Mouse (Mus musculus): Measurements from ENCODE around the gene Cul7.

Gene Cul7

GRCm38 (mm10) chr17:46628791-46629684 lies 21.1 kb upstream of the Cul7 start, which contains the start of gene Ptk7:
Ptk7 (minus strand) TSS chr17:46629504.
- peak; percentile 94 for DNase-seq (ENCODE audit: low spot score)

- DNase-seq (ENCODE audit: low spot score) = peak; percentile 82
These were observed 20.3 kb upstream of the Cul7 start for GRCm38 (mm10) chr17:46629685-46630441.

- peak; percentile 78 for DNase-seq (ENCODE audit: low spot score)
These were observed 13.2 kb upstream of the Cul7 start for GRCm38 (mm10) chr17:46636831-46637523.

GRCm38 (mm10) chr17:46639929-46640328 lies 10.2 kb upstream of the Cul7 start:
- no peak for DNase-seq (ENCODE audit: low spot score)

GRCm38 (mm10) chr17:46642060-46642459 lies 8.1 kb upstream of the Cul7 start:
- no peak for DNase-seq (ENCODE audit: low spot score)

DNA sequence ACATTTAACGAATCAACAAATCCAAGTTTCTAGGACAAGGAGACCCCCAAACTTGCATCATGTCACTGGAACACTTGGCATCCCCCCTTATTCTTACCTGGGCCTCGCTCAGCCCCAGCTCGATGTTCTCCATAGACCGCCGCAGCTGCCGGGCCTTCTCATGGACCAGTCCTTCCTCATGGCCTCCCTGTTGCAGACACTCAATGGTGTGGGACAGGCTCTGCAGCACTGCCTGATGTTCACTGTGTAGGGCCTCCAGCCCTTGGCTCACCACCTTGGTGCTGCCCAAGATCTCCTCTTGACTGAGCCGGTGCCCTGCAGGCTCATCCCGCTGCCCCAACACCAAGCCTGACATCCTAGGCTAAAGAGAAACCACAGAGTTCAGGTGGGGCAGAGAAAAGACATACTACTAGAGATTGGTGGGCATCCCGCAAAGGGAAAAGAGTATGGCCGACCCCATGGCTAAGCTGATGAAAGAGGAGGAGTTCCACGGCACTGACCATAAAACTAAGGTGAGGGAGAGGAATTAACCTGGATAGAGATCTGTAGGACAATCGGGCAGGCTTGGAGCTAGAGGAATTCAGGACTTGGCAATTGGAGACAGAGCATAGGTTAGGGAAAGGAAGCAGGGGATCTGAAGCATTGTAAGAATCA lies 5.9 kb upstream of the Cul7 start:
- DNase-seq (ENCODE audit: low spot score) = no peak

GRCm38 (mm10) chr17:46644916-46645475 lies 5.1 kb upstream of the Cul7 start:
- DNase-seq (ENCODE audit: low spot score) = no peak

DNA sequence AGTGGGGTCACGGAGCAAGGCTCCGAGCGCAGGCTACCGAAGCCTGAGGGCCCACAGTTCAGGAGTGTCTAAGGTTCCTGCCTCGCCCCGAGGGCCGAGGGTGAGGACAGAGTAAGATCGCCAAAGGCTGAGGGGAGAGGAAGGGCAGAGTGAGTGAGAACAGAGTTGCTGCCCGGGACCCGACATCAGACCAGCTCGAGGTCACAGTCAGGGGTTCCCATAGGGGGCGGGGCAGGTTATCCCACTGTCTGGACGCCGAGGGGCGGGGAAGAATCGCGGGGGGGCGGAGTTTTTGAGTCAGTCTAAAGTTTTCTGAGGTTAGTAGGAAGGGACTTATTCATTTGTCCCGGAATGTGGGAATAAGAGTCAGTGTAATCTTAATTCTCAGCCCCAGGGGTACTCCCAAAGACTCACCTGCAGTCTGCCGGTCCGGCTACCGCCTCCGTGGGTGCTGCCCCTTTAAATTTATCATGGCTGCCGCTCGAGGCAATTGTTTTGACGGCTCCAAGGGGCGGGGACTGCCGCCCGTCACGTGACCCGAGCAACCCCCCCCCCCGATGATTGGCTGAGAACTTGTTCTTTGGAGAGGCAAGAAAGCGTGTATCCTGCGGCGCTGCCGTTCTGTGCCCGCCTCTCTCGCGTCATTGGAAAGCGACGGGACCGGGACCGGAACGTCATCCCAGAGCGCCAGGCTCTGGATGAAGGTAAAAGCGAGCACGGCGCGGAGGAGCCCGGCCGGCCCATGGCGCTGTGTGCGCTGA lies 4.4 kb upstream of the Cul7 start, which contains the start of the genes Klc4 and Mrpl2:
TSS of gene Klc4 (minus strand) at position 462 of the 761 bp plus-strand sequence.
TSS of gene Mrpl2 (plus strand) at position 669 of the 761 bp plus-strand sequence.
- peak; percentile 98 for DNase-seq (ENCODE audit: low spot score)

DNA sequence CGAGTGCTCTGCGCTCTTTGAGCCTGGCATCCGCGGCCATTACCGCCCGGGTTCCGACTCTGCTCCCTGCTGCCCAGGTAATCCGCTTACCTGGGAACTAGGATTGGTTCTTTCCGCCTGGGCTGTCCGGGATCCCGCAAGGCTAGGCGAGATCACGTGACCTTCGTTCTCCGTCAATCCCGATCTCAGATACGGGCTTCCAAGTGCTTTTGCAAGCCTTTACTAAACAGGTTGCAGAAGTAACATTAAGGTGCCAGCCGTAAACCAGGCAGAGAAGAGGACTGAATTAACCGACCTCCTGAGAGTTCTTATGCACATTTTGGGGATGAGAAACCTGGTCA lies 3.8 kb upstream of the Cul7 start:
- DNase-seq (ENCODE audit: low spot score) = no peak

- DNase-seq (ENCODE audit: low spot score) = no peak
These were observed 2.9 kb upstream of the Cul7 start for GRCm38 (mm10) chr17:46647279-46647678.

GRCm38 (mm10) chr17:46648436-46648835 lies 1.7 kb upstream of the Cul7 start:
- DNase-seq (ENCODE audit: low spot score) = no peak

DNA sequence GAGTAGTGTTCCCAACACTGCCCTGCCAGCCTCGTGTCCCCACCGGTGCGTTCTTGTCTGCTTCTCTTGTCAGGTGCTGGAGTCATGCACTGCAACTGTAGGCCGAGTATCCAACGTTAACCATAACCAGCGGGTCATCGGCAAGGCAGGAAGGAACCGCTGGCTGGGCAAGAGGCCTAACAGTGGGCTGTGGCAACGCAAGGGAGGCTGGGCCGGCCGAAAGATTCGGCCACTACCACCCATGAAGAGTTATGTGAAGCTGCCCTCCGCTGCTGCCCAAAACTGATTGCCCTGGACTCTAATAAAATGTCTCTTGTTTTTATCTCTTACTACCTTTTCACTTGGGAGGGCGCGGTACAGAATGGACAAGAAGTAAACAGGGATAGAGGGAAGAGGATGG lies 326 bp upstream of the Cul7 start:
- no peak for DNase-seq (ENCODE audit: low spot score)

DNA sequence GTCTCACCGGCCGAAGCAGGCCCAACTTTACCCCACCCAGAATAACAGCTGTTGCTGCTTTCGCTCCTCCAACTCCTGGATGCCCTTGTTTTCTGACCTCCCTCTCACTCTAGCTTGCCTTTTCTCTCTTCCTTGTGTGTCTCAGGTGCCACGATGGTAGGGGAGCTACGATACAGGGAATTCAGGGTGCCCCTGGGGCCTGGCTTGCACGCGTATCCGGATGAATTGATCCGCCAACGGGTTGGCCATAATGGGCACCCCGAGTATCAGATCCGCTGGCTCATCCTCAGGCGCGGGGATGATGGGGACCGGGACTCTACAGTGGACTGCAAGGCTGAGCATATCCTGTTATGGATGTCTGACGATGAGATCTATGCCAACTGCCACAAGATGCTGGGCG lies 1.2 kb downstream of the Cul7 start:
- no peak for DNase-seq (ENCODE audit: low spot score)

- no peak for DNase-seq (ENCODE audit: low spot score)
These were observed 1.8 kb downstream of the Cul7 start for GRCm38 (mm10) chr17:46651755-46652547.

GRCm38 (mm10) chr17:46656054-46656453 lies 5.9 kb downstream of the Cul7 start:
- no peak for DNase-seq (ENCODE audit: low spot score)

- DNase-seq (ENCODE audit: low spot score) = no peak
These were observed 11.2 kb downstream of the Cul7 start for GRCm38 (mm10) chr17:46661351-46661750.

DNA sequence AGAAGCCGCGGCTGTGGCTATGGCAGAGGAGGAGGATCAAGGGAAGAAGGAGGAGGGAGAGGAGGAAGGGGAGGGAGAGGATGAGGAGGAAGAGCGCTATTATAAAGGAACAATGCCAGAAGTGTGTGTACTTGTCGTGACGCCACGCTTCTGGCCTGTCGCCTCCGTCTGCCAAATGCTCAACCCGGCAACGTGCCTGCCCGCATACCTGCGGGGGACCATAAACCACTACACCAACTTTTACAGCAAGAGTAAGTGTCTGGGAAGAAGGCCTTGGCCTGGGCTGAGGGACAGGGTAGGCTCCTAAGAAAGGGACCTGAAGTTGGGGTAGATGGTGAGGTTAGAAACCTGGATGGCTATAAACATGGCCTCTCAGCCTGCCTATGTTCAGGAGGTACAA lies 11.8 kb downstream of the Cul7 start:
- no peak for DNase-seq (ENCODE audit: low spot score)

DNA sequence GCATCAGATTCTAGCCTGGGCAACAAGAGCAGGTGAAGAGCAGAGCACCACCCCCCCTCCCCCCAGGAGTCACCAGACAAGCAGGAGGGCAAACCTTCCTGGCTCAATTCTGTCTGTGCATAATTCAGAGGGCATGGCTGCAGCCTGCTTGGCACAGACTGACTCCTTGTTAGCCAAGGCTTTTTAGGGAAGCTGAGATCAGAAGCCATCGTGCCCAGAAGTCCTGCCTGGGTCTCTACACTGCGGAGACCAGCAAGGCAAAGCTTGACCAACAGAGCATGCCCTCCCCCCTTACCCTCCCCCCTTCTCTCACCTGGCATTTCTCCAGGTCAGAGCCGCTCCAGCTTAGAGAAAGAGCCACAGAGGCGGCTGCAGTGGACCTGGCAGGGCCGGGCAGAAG lies 12.6 kb downstream of the Cul7 start:
- no peak for DNase-seq (ENCODE audit: low spot score)

DNA sequence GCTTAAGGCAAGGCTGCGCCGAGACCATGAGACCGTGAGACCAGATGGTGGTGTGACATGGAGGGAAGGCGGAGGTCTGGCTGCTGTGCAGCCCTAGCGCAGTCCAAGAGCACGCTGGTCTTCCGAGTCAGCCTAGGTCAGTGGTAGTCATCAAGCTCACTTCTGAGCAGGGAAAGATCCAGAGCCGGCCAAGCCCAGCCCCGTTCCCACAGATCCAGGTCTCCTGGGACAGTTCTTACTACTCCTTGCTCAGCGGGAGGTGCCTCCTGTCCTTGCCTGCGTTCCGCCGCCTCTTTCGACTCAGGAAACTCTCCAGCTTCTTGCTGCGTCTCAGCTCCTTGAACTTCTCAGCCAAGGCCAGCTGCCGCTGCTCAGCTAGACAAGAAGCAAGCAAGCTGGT lies 17.6 kb downstream of the Cul7 start:
- DNase-seq (ENCODE audit: low spot score) = no peak

DNA sequence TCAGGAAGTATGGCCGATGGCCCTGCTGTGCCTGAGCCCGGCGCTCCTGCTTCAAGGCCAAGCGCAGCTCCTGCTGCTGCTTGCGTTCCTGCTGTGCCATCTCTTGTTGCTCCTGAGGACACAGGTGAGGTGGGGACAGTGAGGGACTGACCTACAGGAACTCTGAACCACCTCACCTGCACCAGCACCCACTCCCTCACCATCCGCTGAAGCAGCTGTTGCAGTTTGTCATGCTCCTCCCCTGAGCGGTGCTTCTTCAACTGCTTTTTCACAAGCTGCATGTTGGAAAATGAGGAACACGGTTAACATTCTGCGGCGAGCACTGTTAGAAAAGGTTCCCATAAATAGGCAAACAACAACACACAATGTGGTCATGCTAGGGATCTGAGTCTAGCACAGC lies 19.8 kb downstream of the Cul7 start:
- DNase-seq (ENCODE audit: low spot score) = no peak

Measured in embryo, embryonic 10 days (tissue).